Mouse (Mus musculus) brain, embryonic 14.5 days (tissue): ENCODE data around the gene Unc93b1. TPM values are rescaled to one million over a fixed set of nuclear protein-coding genes. Genes with fewer than 3 reads are reported as not detected.
A peak's percentile ranks its signal among the peaks of the same experiment; 100 is the strongest.

Experiments used
- DNase-seq: peaks from one replicate; pipeline ENCODE4 v3.0.0-alpha.2; 2011; ENCODE audit warnings: low read depth
- CTCF ChIP-seq: fragments of 200-500 bp; IDR thresholded peaks from 2 replicates; pipeline ENCODE4 v1.5.1; 2012; ENCODE audit warnings: inconsistent platforms, mild to moderate bottlenecking, moderate library complexity, borderline replicate concordance; ENCODE audit not compliant: insufficient read depth, insufficient read length; ENCODE audit errors: extremely low read depth
- POLR2A ChIP-seq: fragments of 200-500 bp; IDR thresholded peaks from 2 replicates; pipeline ENCODE4 v1.6.1; 2012; ENCODE audit warnings: mild to moderate bottlenecking, inconsistent platforms, borderline replicate concordance; ENCODE audit not compliant: poor library complexity, insufficient read depth, insufficient read length, severe bottlenecking; ENCODE audit errors: extremely low read depth
- polyA plus RNA-seq: library from polyadenylated mRNA; depleted of rRNA; stranded (reverse); fragments of >200 nt; gene quantifications from 2 replicates; pipeline ENCODE4 v1.2.3, GENCODE M21; 2012

Gene Unc93b1
- polyA plus RNA-seq, 1 experiment, result 12.3 TPM

GRCm38 (mm10) chr19:3924868-3925267 lies 10.1 kb upstream of the Unc93b1 start:
- DNase-seq, result no peak
- TF ChIP-seq CTCF, result no peak
- no peak for TF ChIP-seq POLR2A

- no peak for DNase-seq
- no peak for TF ChIP-seq POLR2A
- TF ChIP-seq CTCF, result no peak
Observed at GRCm38 (mm10) chr19:3925859-3926258, 9.1 kb upstream of the Unc93b1 start.

DNA sequence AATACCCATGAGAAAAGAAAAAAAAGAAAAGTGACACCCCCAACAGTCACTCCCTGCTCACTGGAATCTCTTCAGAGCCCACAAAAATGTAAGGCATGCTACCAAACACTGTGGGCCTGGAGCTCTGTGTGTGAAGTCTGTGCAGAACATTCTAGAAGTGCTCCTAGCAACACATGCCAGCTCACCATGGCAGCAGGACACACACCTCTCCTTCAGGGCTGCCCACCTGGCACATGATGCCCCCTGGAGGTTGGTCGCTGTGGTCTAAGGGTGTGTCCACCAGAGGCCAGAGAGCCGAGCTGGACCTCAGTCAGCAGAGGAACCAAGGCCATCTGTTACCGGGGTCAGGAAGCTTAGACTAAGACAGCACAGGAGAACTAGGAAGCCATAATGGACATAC lies 8.7 kb upstream of the Unc93b1 start:
- no peak for DNase-seq
- no peak for TF ChIP-seq POLR2A
- no peak for TF ChIP-seq CTCF

- DNase-seq, result no peak
- TF ChIP-seq CTCF (no peak), POLR2A (no peak)
Observed at GRCm38 (mm10) chr19:3926685-3927084, 8.3 kb upstream of the Unc93b1 start.

DNA sequence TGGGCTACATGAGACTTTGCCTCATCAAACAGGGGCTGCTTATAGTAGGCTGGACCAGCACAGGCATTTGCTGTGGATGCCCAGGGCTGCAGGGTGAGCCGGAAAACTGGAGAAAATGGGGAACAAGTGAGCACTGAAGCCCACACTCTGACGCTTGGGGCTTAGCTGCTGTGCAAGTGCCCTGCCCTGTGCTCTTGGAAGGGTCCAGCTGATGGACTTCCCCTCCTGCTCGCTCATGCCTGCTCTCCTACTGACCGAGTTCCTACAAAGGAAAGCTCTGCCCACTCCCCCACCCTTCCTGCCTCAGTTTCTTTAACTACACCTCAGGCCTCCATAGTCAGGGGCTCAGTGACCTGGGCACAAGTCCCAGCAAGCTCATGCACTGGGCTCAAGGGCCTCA lies 7.0 kb upstream of the Unc93b1 start:
- DNase-seq, result no peak
- TF ChIP-seq POLR2A, result no peak
- no peak for TF ChIP-seq CTCF

DNA sequence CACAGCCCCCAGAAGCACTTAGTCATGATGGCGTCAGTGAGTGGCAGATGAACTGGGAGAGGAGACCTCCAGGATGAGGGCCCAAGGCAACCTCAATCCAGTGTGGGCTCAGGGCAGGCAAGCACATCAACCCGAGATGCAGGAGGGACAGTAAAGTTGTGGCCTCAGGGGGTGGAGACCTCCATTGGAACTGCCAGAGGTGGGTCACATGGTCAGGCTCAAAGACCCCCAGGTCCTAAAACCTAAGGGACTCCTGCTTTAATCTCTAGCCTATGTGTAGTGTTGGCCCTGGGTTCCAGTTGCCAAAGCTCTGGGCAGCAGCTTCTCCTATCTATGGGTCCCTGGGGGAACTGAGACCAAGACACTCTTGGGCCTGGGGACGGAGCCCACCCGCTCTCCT lies 6.2 kb upstream of the Unc93b1 start:
- DNase-seq, result no peak
- TF ChIP-seq CTCF, result no peak
- no peak for TF ChIP-seq POLR2A

- DNase-seq, result peak; percentile 72
- TF ChIP-seq POLR2A (no peak), CTCF (no peak)
Observed at GRCm38 (mm10) chr19:3929211-3929941, 5.6 kb upstream of the Unc93b1 start, which contains the start of gene Aldh3b1. Gene Aldh3b1, minus strand, starts transcription at chr19:3929808.

DNA sequence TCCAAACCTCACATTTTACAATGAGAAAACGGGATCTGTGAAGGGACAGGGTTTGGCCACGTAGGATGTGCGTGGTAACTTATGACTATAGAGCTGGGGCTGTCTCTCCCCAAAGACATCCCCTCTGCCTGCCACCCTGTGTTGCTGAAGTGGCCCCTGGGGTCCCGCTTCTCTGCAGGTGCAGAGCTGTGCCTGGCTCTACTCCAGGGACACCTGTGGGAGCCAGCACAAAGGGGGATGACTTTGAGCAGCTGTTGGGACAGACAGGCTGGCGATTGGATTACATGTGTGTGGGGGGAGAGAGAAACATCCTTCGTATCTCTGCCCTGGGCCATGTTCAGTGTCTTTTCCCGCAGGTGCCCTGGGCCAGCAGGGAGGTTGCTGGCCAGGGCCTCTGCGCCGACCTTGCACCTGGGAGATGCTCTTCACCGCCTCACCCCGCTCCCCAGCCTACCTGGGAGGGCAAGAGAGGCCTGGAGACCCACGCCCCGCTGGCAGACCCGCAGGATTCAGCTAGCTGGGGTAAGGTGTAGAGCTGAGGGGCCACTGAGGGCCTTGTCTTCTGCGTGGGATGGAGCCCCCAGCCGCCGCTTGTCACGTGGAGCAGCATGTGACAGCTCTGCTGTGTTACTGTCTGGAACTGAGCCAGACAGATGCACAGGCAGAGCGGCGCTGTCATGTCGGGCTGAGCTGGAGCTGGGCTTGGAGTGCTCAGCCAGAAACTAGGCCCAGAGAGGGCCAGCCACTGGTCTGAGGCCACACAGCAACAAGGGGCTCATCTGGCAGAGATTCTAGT lies 4.5 kb upstream of the Unc93b1 start:
- DNase-seq, result peak; percentile 42
- no peak for TF ChIP-seq POLR2A
- no peak for TF ChIP-seq CTCF

DNA sequence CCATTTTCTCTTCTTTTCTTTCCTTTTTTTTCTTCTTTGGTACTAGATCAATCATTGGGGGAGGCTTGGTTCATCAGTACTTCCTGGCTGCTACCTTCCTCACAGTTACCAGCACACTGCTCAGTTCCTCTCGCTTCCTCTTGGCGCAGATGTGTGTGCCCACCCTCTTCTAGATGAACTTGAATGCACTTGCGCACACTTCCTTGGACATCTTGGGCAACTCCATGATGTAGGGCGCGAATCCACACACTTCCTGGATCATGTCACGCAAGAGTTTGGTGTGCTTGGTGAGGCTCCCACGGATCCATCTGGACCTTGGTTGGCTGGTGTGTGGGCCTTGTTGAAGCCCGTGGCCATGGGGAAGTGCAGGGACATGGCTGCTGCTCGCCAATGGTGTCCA lies 3.3 kb upstream of the Unc93b1 start:
- no peak for DNase-seq
- no peak for TF ChIP-seq CTCF
- no peak for TF ChIP-seq POLR2A

DNA sequence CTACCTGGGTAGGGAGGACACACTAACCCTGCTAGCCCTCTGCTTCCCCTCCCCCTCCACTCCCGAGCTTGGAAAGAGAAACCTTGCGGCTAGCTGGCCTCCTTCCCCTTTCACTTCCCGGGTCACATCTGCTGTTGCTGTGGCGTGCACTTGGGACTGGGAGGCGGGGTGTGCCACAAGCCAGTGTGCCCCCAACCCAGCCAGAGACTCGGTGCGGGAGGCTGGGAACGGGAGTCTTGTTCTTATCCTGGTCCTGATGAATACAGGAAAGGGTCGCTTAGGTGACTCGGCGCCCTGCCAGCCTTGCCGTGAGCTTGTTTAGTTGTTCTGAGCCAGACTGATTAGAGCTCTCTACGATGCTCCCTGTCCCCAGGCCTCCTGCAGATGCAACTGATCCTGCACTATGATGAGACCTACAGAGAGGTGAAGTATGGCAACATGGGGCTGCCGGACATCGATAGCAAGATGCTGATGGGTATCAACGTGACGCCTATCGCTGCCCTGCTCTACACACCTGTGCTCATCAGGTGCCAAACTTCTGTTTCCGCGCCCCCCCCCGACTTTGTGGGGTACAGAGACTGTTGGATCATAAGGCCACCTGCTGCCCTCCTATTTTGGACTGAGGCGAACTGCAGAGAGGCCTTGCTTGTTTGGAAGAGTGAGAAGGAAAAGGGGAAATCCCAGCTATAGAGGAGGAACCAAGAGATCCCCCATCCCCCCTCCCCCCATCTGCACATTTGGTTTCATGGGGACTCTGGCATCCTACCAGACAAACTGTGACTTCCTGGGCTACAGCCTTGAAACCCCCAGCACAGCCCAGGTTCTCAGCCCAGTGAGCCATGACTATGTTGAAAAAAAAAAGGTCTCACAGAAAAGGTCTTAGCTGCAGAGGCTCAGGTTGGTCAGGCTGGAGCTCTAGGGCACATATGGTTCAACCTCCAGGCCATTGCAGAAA lies 1.2 kb downstream of the Unc93b1 start:
- TF ChIP-seq POLR2A, result no peak
- TF ChIP-seq CTCF, result no peak
- DNase-seq, result peak; percentile 57

DNA sequence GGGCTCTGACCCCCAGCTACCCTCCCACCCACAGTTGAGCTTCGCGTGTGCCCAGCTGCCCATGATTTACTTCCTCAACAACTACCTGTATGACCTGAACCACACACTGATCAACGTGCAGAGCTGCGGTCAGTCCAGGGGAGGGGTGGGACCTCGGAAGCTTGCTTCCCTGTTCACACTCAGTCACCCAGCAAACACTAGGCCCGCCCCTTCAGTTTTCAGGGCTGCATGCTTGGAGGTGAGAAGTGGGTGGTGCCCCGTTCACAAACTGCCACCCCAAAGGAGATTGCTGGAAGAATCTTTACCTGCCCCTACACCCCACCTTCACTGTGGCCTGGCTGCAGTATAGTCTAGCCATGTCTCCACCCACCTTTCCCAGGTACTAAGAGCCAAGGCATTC lies 7.3 kb downstream of the Unc93b1 start:
- TF ChIP-seq CTCF (no peak), POLR2A (no peak)

More for the DNA sequence above, 7.3 kb downstream of the Unc93b1 start:
- DNase-seq, result no peak
